Mouse (Mus musculus) CH12.LX (cell line): ENCODE data around the gene Exosc10. TPM values are rescaled to one million over a fixed set of nuclear protein-coding genes. Genes with fewer than 3 reads are reported as not detected.

Experiments used
- DNase-seq: peaks from one replicate; pipeline ENCODE4 v3.0.0-alpha.2; 2013; ENCODE audit errors: extremely low read depth
- H3K27ac ChIP-seq: 2 replicates; pipeline ENCODE4 v1.5.1; 2012; ENCODE audit warnings: low read depth, mild to moderate bottlenecking, control low read depth, moderate library complexity; ENCODE audit not compliant: insufficient read depth
- H3K27me3 ChIP-seq: replicated peaks from 2 replicates; pipeline ENCODE3; 2012; ENCODE audit warnings: inconsistent platforms
- H3K36me3 ChIP-seq, 2 experiments: replicated peaks in 1 of 2; 2 replicates each; pipeline versions ENCODE3 to v1.6.1; 2012; ENCODE audit warnings: inconsistent platforms in 1 of 2, low read length in 1 of 2, mild to moderate bottlenecking in 1 of 2, mixed read lengths in 1 of 2, moderate library complexity in 1 of 2; ENCODE audit not compliant: control insufficient read depth in 1 of 2, insufficient read depth in 1 of 2
- H3K4me1 ChIP-seq, 2 experiments: 2 replicates each; pipeline ENCODE4 v1.6.1; 2012; ENCODE audit warnings: inconsistent platforms in 1 of 2, moderate library complexity in 1 of 2; ENCODE audit not compliant: insufficient read depth in 2 of 2, control insufficient read depth in 1 of 2
- H3K4me2 ChIP-seq: 2 replicates; pipeline ENCODE4 v1.6.1; 2012; ENCODE audit warnings: low read depth, mild to moderate bottlenecking, control low read depth; ENCODE audit not compliant: poor library complexity, insufficient read depth, severe bottlenecking
- H3K4me3 ChIP-seq, 3 experiments: fragments of 150-350 bp in 1 of 3; sonication (generic) in 1 of 3; replicated peaks in 1 of 3; 2 replicates each; pipeline versions ENCODE3 to v1.5.1; 2011 to 2012; ENCODE audit warnings: low read depth in 2 of 3, low read length in 2 of 3, mild to moderate bottlenecking in 2 of 3, moderate library complexity in 2 of 3, control low read depth in 1 of 3, improper control_type of control experiment in 1 of 3, inconsistent platforms in 1 of 3, mixed read lengths in 1 of 3; ENCODE audit not compliant: poor library complexity in 1 of 3
- H3K79me2 ChIP-seq: replicated peaks from 2 replicates; pipeline ENCODE4 v1.6.1; 2012; ENCODE audit warnings: mild to moderate bottlenecking, moderate library complexity; ENCODE audit not compliant: control insufficient read depth, poor library complexity, insufficient read depth, severe bottlenecking; ENCODE audit errors: extremely low read depth
- H3K9ac ChIP-seq: 2 replicates; pipeline ENCODE4 v1.6.1; 2012; ENCODE audit warnings: low read depth, mild to moderate bottlenecking, control low read depth, moderate library complexity; ENCODE audit not compliant: insufficient read depth
- H3K9me3 ChIP-seq: replicated peaks from 2 replicates; pipeline ENCODE3; 2012; ENCODE audit warnings: low read length, inconsistent platforms, mixed read lengths
- BHLHE40 ChIP-seq: IDR thresholded peaks from 2 replicates; pipeline ENCODE4 v1.6.1; 2011; ENCODE audit warnings: mild to moderate bottlenecking, low read depth, low read length, improper control_type of control experiment
- CHD1 ChIP-seq: IDR thresholded peaks from 2 replicates; pipeline ENCODE4 v1.6.1; 2012; ENCODE audit warnings: low read depth, low read length, improper control_type of control experiment, inconsistent platforms
- ETS1 ChIP-seq: conservative IDR thresholded peaks from 2 replicates; pipeline ENCODE4 v1.6.1; 2012; ENCODE audit warnings: low read depth, mild to moderate bottlenecking, inconsistent platforms, low read length, improper control_type of control experiment, moderate library complexity
- GABPA ChIP-seq: IDR thresholded peaks from 2 replicates; pipeline ENCODE4 v1.6.1; 2012; ENCODE audit warnings: low read depth, low read length, improper control_type of control experiment, inconsistent platforms; ENCODE audit not compliant: insufficient replicate concordance
- HCFC1 ChIP-seq: IDR thresholded peaks from 2 replicates; pipeline ENCODE4 v1.6.1; 2012; ENCODE audit warnings: low read depth, mild to moderate bottlenecking, inconsistent platforms, low read length, improper control_type of control experiment
- IRF4 ChIP-seq: IDR thresholded peaks from 2 replicates; pipeline ENCODE4 v1.6.1; 2014; ENCODE audit warnings: low read depth, mild to moderate bottlenecking, inconsistent platforms, low read length, improper control_type of control experiment
- JUN ChIP-seq: IDR thresholded peaks from 2 replicates; pipeline ENCODE4 v1.6.1; 2011; ENCODE audit warnings: low read depth, mild to moderate bottlenecking, low read length, improper control_type of control experiment, moderate library complexity; ENCODE audit not compliant: insufficient read depth
- MAFK ChIP-seq: IDR thresholded peaks from 2 replicates; pipeline ENCODE4 v1.6.1; 2011; ENCODE audit warnings: low read length, improper control_type of control experiment; ENCODE audit not compliant: insufficient replicate concordance
- MAX ChIP-seq: IDR thresholded peaks from 2 replicates; pipeline ENCODE4 v1.6.1; 2011; ENCODE audit warnings: low read length, improper control_type of control experiment
- MXI1 ChIP-seq: IDR thresholded peaks from 2 replicates; pipeline ENCODE4 v1.6.1; 2011; ENCODE audit warnings: mild to moderate bottlenecking, low read depth, low read length, improper control_type of control experiment
- MYC ChIP-seq: IDR thresholded peaks from 2 replicates; pipeline ENCODE4 v1.6.1; 2011; ENCODE audit warnings: low read depth, mild to moderate bottlenecking, improper control_type of control experiment, low read length
- NELFE ChIP-seq: IDR thresholded peaks from 2 replicates; pipeline ENCODE4 v1.6.1; 2011; ENCODE audit warnings: low read depth, low read length, improper control_type of control experiment
- NRF1 ChIP-seq: IDR thresholded peaks from 2 replicates; pipeline ENCODE4 v1.6.1; 2014; ENCODE audit warnings: low read depth, mild to moderate bottlenecking, inconsistent platforms, low read length, improper control_type of control experiment, moderate library complexity
- PAX5 ChIP-seq: IDR thresholded peaks from 2 replicates; pipeline ENCODE4 v1.6.1; 2012; ENCODE audit warnings: low read length, inconsistent platforms, mixed read lengths
- POLR2AphosphoS2 ChIP-seq: IDR thresholded peaks from 2 replicates; pipeline ENCODE4 v1.6.1; 2011; ENCODE audit warnings: low read depth, low read length, improper control_type of control experiment
- SIN3A ChIP-seq: IDR thresholded peaks from 2 replicates; pipeline ENCODE4 v1.6.1; 2012; ENCODE audit warnings: low read length, improper control_type of control experiment, inconsistent platforms
- SMC3 ChIP-seq: IDR thresholded peaks from 2 replicates; pipeline ENCODE4 v1.6.1; 2011; ENCODE audit warnings: low read depth, low read length, improper control_type of control experiment
- TBP ChIP-seq: conservative IDR thresholded peaks from 2 replicates; pipeline ENCODE4 v1.6.1; 2011; ENCODE audit warnings: low read depth, low read length, improper control_type of control experiment
- TCF12 ChIP-seq: IDR thresholded peaks from 2 replicates; pipeline ENCODE4 v1.6.1; 2014; ENCODE audit warnings: low read depth, mild to moderate bottlenecking, inconsistent platforms, low read length, improper control_type of control experiment
- UBTF ChIP-seq: IDR thresholded peaks from 2 replicates; pipeline ENCODE4 v1.6.1; 2012; ENCODE audit warnings: low read depth, mild to moderate bottlenecking, inconsistent platforms, low read length, improper control_type of control experiment, moderate library complexity
- USF1 ChIP-seq: IDR thresholded peaks from 2 replicates; pipeline ENCODE4 v1.6.1; 2014; ENCODE audit warnings: low read depth, mild to moderate bottlenecking, inconsistent platforms, low read length, improper control_type of control experiment
- ZKSCAN1 ChIP-seq: IDR thresholded peaks from 2 replicates; pipeline ENCODE4 v1.6.1; 2012; ENCODE audit warnings: low read depth, inconsistent platforms, low read length, improper control_type of control experiment, borderline replicate concordance
- ZNF384 ChIP-seq: IDR thresholded peaks from 2 replicates; pipeline ENCODE4 v1.6.1; 2012; ENCODE audit warnings: low read depth, low read length, improper control_type of control experiment, inconsistent platforms
- dilution Hi-C: fragments of 300-500 bp; cut with MboI; formaldehyde crosslinking; loops from 2 replicates; pipeline ENCODE4 v1.14.3; 2020; ENCODE audit warnings: low sequenced_read_pairs; ENCODE audit not compliant: extremely low pct_unique_long_range_greater_than_20kb, extremely low pct_ligation_motif_present
- in situ Hi-C: fragments of 300-500 bp; cut with MboI; formaldehyde crosslinking; loops from 3 replicates; pipeline ENCODE4 v1.14.3; 2019; ENCODE audit warnings: low sequenced_read_pairs, low pct_ligation_motif_present, low pct_unique_long_range_greater_than_20kb, mixed read lengths
- polyA plus RNA-seq: library from polyadenylated mRNA; unstranded; fragments of >175 nt; gene quantifications from 2 replicates; pipeline ENCODE4 v1.2.1, GENCODE M21; 2012; ENCODE audit warnings: low read depth; ENCODE audit not compliant: insufficient read length
- total RNA-seq, 2 experiments: library from RNA; depleted of rRNA; stranded (reverse); fragments of 300-350 nt in 1 of 2; fragments of >200 nt in 1 of 2; gene quantifications; 2 replicates each; pipeline ENCODE4 v1.2.3; 2012 to 2014

Exosc10 gene
- total and polyA plus RNA-seq, 3 experiments, result 40.1 to 108 (median 61.8) TPM

DNA sequence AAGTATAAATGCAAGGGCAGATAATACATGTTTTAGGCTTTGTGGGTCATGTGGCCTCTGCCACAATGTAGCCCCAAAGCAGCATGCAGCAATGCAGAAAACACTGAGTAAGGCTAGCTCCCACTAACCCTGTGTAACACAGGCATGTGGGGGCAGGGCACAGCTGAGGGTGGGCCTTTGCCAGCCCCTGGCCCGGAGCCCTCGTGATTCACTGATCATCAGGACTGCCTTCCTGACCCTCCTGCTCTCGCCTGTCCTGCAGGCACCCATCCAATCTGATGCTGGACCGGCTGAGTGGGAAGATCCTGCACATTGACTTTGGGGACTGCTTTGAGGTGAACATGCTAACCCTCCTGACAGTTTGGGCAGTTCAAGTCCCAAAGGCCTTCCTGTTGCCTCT lies 9.1 kb upstream of the Exosc10 start:
- Histone ChIP-seq H3K36me3 (peaks cover 66 to 88% of the 10 kb centered on the region in 2 experiments), H3K27ac (no peak overlapping the region), H3K4me2 (no peak overlapping the region), H3K79me2 (no peaks in the 10 kb centered on the region), H3K27me3 (no peaks in the 10 kb centered on the region), H3K4me3 (no peak overlapping the region), H3K4me1 (no peaks in the 10 kb centered on the region), H3K9ac (no peak overlapping the region), H3K9me3 (no peaks in the 10 kb centered on the region)
- TF ChIP-seq TCF12, result no peak
- TF ChIP-seq IRF4, result no peak
- no peak for TF ChIP-seq MAFK
- TF ChIP-seq USF1, result no peak
- in situ Hi-C loops (no loop called here), dilution Hi-C loops (no loop called here)
- no peak for DNase-seq

- in situ Hi-C loops, result no loop called here
- peak; percentile 25 for DNase-seq
- peaks cover 45 to 70% of the 10 kb centered on the region in 2 experiments for H3K36me3 ChIP-seq
These were observed 463 bp upstream of the Exosc10 start for GRCm38 (mm10) chr4:148557766-148558165.

DNA sequence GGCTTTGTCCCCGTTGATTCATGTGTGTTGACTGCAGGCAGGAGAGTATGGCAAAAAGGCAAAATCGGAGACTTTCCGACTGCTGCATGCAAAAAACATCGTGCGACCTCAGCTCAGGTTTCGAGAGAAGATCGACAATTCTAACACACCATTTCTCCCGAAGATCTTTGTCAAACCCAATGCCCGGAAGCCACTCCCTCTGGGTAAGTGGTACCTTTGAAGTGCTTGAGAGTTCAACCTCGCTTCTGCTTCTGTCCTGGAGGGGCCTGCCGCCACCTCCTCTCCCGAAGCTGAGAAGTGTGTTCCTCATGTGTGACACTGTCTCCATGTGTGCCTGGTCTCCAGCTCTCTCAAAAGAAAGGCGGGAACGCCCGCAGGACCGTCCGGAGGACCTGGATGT lies 4.4 kb downstream of the Exosc10 start:
- TF ChIP-seq ZNF384 (no peak), USF1 (no peak), TBP (no peak), MAX (no peak), POLR2AphosphoS2 (no peak), BHLHE40 (no peak), NELFE (no peak), GABPA (no peak), MYC (no peak), HCFC1 (no peak), IRF4 (no peak), TCF12 (no peak), MXI1 (no peak), SMC3 (no peak), SIN3A (no peak), UBTF (no peak), PAX5 (no peak), JUN (no peak), ZKSCAN1 (no peak)
- TF ChIP-seq, all 38 proteins: peak for 0
- peaks cover 11% of the 10 kb centered on the region; the same call in 1 of the 2 replicates for H3K79me2 ChIP-seq
- no peak for DNase-seq
- no peak overlapping the region for H3K4me2 ChIP-seq
- H3K9ac ChIP-seq, result no peak overlapping the region
- peaks cover 62 to 73% of the 10 kb centered on the region in 2 experiments for H3K36me3 ChIP-seq
- dilution Hi-C loops (no loop called here), in situ Hi-C loops (no loop called here)
- peaks cover 0 to 6% of the 10 kb centered on the region in 2 experiments; a peak in 2 of 4 replicates for H3K4me1 ChIP-seq
- no peaks in the 10 kb centered on the region for H3K9me3 ChIP-seq
- no peak overlapping the region for H3K27ac ChIP-seq
- no peak overlapping the region for H3K4me3 ChIP-seq
- H3K27me3 ChIP-seq, result no peaks in the 10 kb centered on the region

More at GRCm38 (mm10) chr4:148557766-148558165, 463 bp upstream of the Exosc10 start:
- Histone ChIP-seq H3K4me3 (peak overlapping the region; percentile 67 to 86 (median 74)), H3K4me1 (peaks cover 0 to 8% of the 10 kb centered on the region in 2 experiments; a peak in 2 of 4 replicates), H3K79me2 (peaks cover 11% of the 10 kb centered on the region; the same call in 1 of the 2 replicates), H3K4me2 (peak overlapping the region; percentile 67), H3K9me3 (no peaks in the 10 kb centered on the region), H3K9ac (peak overlapping the region; percentile 74), H3K27me3 (no peaks in the 10 kb centered on the region), H3K27ac (peak overlapping the region; percentile 64)
- dilution Hi-C loops, result no loop called here
- TF ChIP-seq MAX, result no peak
- TF ChIP-seq BHLHE40, result no peak
- no peak for TF ChIP-seq CHD1
- TF ChIP-seq ETS1, result no peak
- TF ChIP-seq NRF1, result no peak
- TF ChIP-seq ZNF384, result no peak
- TF ChIP-seq NELFE, result no peak
- no peak for TF ChIP-seq IRF4
